Mouse (Mus musculus) olfactory bulb, adult 2 months (tissue): ENCODE measurements around the gene Itprip. TPM values are rescaled to one million over a fixed set of nuclear protein-coding genes. Genes with fewer than 3 reads are reported as not detected.

Experiments used
- H3K27ac ChIP-seq: fragments of 200-500 bp; 2 replicates; pipeline ENCODE4 v1.5.1; 2012; ENCODE audit warnings: low read depth, low read length; ENCODE audit not compliant: insufficient read depth
- H3K4me1 ChIP-seq: fragments of 200-500 bp; 2 replicates; pipeline ENCODE4 v1.6.1; 2012; ENCODE audit warnings: low read length; ENCODE audit not compliant: control insufficient read depth, insufficient read depth
- H3K4me3 ChIP-seq: fragments of 200-500 bp; 2 replicates; pipeline ENCODE4 v1.5.1; 2012; ENCODE audit warnings: mild to moderate bottlenecking, low read depth, low read length, moderate library complexity; ENCODE audit not compliant: insufficient read depth
- CTCF ChIP-seq: fragments of 200-500 bp; IDR thresholded peaks from 2 replicates; pipeline ENCODE4 v1.5.1; 2012; ENCODE audit warnings: low read depth, mild to moderate bottlenecking, low read length, moderate library complexity; ENCODE audit not compliant: insufficient read depth
- POLR2A ChIP-seq: fragments of 200-500 bp; IDR thresholded peaks from 2 replicates; pipeline ENCODE4 v1.6.1; 2012; ENCODE audit warnings: mild to moderate bottlenecking, low read depth, low read length, moderate library complexity; ENCODE audit not compliant: insufficient read depth
- WGBS: fragments of 180-500 bp; shearing (Covaris S2); methylation state at CpG from one replicate; pipeline ENCODE4 v1.1.7; 2018; 5-methylcytosine and 5-hydroxymethylcytosine counted together
- polyA plus RNA-seq: library from polyadenylated mRNA; stranded (reverse); fragments of >200 nt; gene quantifications from 2 replicates; pipeline ENCODE4 v1.2.4, GENCODE M21; 2012; ENCODE audit warnings: low replicate concordance; ENCODE audit not compliant: missing spikeins, insufficient read depth, insufficient read length

The Itprip gene
- polyA plus RNA-seq: not detected in 2 replicates

- no peak for TF ChIP-seq POLR2A
- no peak for TF ChIP-seq CTCF
- peak within 1 kb of the TSS; percentile 75 for H3K4me3 ChIP-seq
- under 1% methylated on average over 48 of the region's 48 CpGs for WGBS
- peaks cover 7% of the 10 kb centered on the region for H3K4me1 ChIP-seq
- H3K27ac ChIP-seq: no peak within 1 kb of the TSS; the same call in 1 of the 2 replicates
Observed at GRCm38 (mm10) chr19:47919126-47919965, at the start of gene Itprip, which contains the start of gene Cfap43. Itprip (minus strand) TSS chr19:47919299. Cfap43 (minus strand) TSS chr19:47919287.

- TF ChIP-seq POLR2A (no peak), CTCF (no peak)
- H3K4me1 ChIP-seq: no peaks in the 10 kb centered on the region
- WGBS: 50% methylated on average over 13 of the region's 13 CpGs
- H3K4me3 ChIP-seq: no peak overlapping the region
- H3K27ac ChIP-seq: no peak overlapping the region
Observed at GRCm38 (mm10) chr19:47958181-47958580, 39.1 kb upstream of the Itprip start.

GRCm38 (mm10) chr19:47953169-47953568 lies 34.1 kb upstream of the Itprip start:
- no peak overlapping the region for H3K27ac ChIP-seq
- no peaks in the 10 kb centered on the region for H3K4me1 ChIP-seq
- TF ChIP-seq POLR2A (no peak), CTCF (no peak)
- no peak overlapping the region for H3K4me3 ChIP-seq
- 74% methylated on average over 9 of the region's 9 CpGs for WGBS

- Histone ChIP-seq H3K4me1 (peaks cover 4% of the 10 kb centered on the region; the same call in 1 of the 2 replicates), H3K4me3 (no peak overlapping the region), H3K27ac (no peak overlapping the region)
- WGBS: 92% methylated on average over 7 of the region's 7 CpGs
- TF ChIP-seq CTCF: no peak
- no peak for TF ChIP-seq POLR2A
Observed at GRCm38 (mm10) chr19:47950946-47951345, 31.8 kb upstream of the Itprip start.

- TF ChIP-seq CTCF (no peak), POLR2A (no peak)
- WGBS: 57% methylated on average over 23 of the region's 23 CpGs
- H3K4me1 ChIP-seq: peaks cover 4% of the 10 kb centered on the region; the same call in 1 of the 2 replicates
- no peak overlapping the region for H3K27ac ChIP-seq
- H3K4me3 ChIP-seq: no peak overlapping the region
Observed at GRCm38 (mm10) chr19:47946821-47947465, 27.8 kb upstream of the Itprip start.

- 38% methylated on average over 6 of the region's 6 CpGs for WGBS
- H3K4me1 ChIP-seq: peaks cover 14% of the 10 kb centered on the region
- no peak overlapping the region for H3K27ac ChIP-seq
- TF ChIP-seq POLR2A (no peak), CTCF (no peak)
- no peak overlapping the region for H3K4me3 ChIP-seq
Observed at GRCm38 (mm10) chr19:47939361-47939760, 20.3 kb upstream of the Itprip start.

GRCm38 (mm10) chr19:47937443-47938406 lies 18.6 kb upstream of the Itprip start, which contains the start of gene Cfap58:
Cfap58 (plus strand) TSS chr19:47937675.
- Histone ChIP-seq H3K4me1 (peaks cover 14% of the 10 kb centered on the region), H3K4me3 (peak within 1 kb of the TSS; percentile 40), H3K27ac (no peak within 1 kb of the TSS)
- 7% methylated on average over 41 of the region's 41 CpGs for WGBS
- no peak for TF ChIP-seq CTCF
- TF ChIP-seq POLR2A: no peak

- 72% methylated on average over 9 of the region's 9 CpGs for WGBS
Observed at GRCm38 (mm10) chr19:47936938-47937337, 17.8 kb upstream of the Itprip start.

More at GRCm38 (mm10) chr19:47936938-47937337, 17.8 kb upstream of the Itprip start:
- Histone ChIP-seq H3K27ac (no peak overlapping the region), H3K4me1 (peaks cover 14% of the 10 kb centered on the region), H3K4me3 (no peak overlapping the region)
- TF ChIP-seq POLR2A (no peak), CTCF (no peak)
